Mouse (Mus musculus): ENCODE results near the gene Cdk14. TPM values are rescaled to one million over a fixed set of nuclear protein-coding genes. Genes with fewer than 3 reads are reported as not detected.
A peak's percentile ranks its signal among the peaks of the same experiment; 100 is the strongest.
"Not testable (repeated sequence)": the region's sequence is repeated elsewhere in the genome, so short reads cannot be mapped to it uniquely, and the experiment has no call there.

The Cdk14 gene
- total RNA-seq, 2 experiments from 2014 or later, result 2.5 to 11.1 TPM

- ATAC-seq (ENCODE audit: poor library complexity, severe bottlenecking), result no peak
These were observed 153.4 kb downstream of the Cdk14 start for GRCm38 (mm10) chr5:5266787-5267126.

GRCm38 (mm10) chr5:5265861-5266786 is 154.0 kb downstream of the Cdk14 start:
- peak; percentile 71 for ATAC-seq (ENCODE audit: poor library complexity, severe bottlenecking)

- no peak for ATAC-seq (ENCODE audit: poor library complexity, severe bottlenecking)
These were observed 154.7 kb downstream of the Cdk14 start for GRCm38 (mm10) chr5:5265401-5265841.

- no peak for ATAC-seq (ENCODE audit: poor library complexity, severe bottlenecking)
These were observed 155.4 kb downstream of the Cdk14 start for GRCm38 (mm10) chr5:5264712-5265111.

- ATAC-seq (ENCODE audit: poor library complexity, severe bottlenecking), result no peak
These were observed 158.3 kb downstream of the Cdk14 start for GRCm38 (mm10) chr5:5261725-5262296.

- no peak for ATAC-seq (ENCODE audit: poor library complexity, severe bottlenecking)
These were observed 159.0 kb downstream of the Cdk14 start for GRCm38 (mm10) chr5:5260966-5261724.

GRCm38 (mm10) chr5:5260309-5260708 is 159.8 kb downstream of the Cdk14 start:
- no peak for ATAC-seq (ENCODE audit: poor library complexity, severe bottlenecking)

GRCm38 (mm10) chr5:5254391-5254790 is 165.7 kb downstream of the Cdk14 start:
- no peak for ATAC-seq (ENCODE audit: poor library complexity, severe bottlenecking)

GRCm38 (mm10) chr5:5253177-5253576 is 166.9 kb downstream of the Cdk14 start:
- ATAC-seq (ENCODE audit: poor library complexity, severe bottlenecking), result no peak

- ATAC-seq (ENCODE audit: poor library complexity, severe bottlenecking), result no peak
These were observed 172.4 kb downstream of the Cdk14 start for GRCm38 (mm10) chr5:5247671-5248070.

- no peak for ATAC-seq (ENCODE audit: poor library complexity, severe bottlenecking)
These were observed 173.5 kb downstream of the Cdk14 start for GRCm38 (mm10) chr5:5246534-5247175.

GRCm38 (mm10) chr5:5245182-5245581 is 174.9 kb downstream of the Cdk14 start:
- ATAC-seq (ENCODE audit: poor library complexity, severe bottlenecking), result no peak

- ATAC-seq (ENCODE audit: poor library complexity, severe bottlenecking), result peak; percentile 63
These were observed 176.5 kb downstream of the Cdk14 start for GRCm38 (mm10) chr5:5243648-5244047.

- no peak for ATAC-seq (ENCODE audit: poor library complexity, severe bottlenecking)
These were observed 177.4 kb downstream of the Cdk14 start for GRCm38 (mm10) chr5:5242704-5243103.

GRCm38 (mm10) chr5:5241088-5241487 is 179.0 kb downstream of the Cdk14 start:
- no peak for ATAC-seq (ENCODE audit: poor library complexity, severe bottlenecking)

GRCm38 (mm10) chr5:5240121-5240520 is 180.0 kb downstream of the Cdk14 start:
- no peak for ATAC-seq (ENCODE audit: poor library complexity, severe bottlenecking)

- not testable (repeated sequence) for ATAC-seq (ENCODE audit: poor library complexity, severe bottlenecking)
These were observed 185.2 kb downstream of the Cdk14 start for GRCm38 (mm10) chr5:5234935-5235334.

GRCm38 (mm10) chr5:5226966-5227365 is 193.1 kb downstream of the Cdk14 start:
- no peak for ATAC-seq (ENCODE audit: poor library complexity, severe bottlenecking)

- no peak for ATAC-seq (ENCODE audit: poor library complexity, severe bottlenecking)
These were observed 208.4 kb downstream of the Cdk14 start for GRCm38 (mm10) chr5:5211780-5212135.

GRCm38 (mm10) chr5:5211034-5211779 is 208.9 kb downstream of the Cdk14 start:
- ATAC-seq (ENCODE audit: poor library complexity, severe bottlenecking), result no peak

Data from megakaryocyte, adult 5-6 weeks (primary cell).